Mouse (Mus musculus) thymus, adult 18-20 months (tissue): Measurements from ENCODE around the gene Vmn1r81.

ENCODE experiments used
- DNase-seq, 2 experiments: peaks; one replicate each; pipeline ENCODE4 v3.0.0; 2022; ENCODE audit warnings: mixed read lengths in 2 of 2

Vmn1r81 gene

GRCm38 (mm10) chr7:12268169-12268568, at the start of gene Vmn1r81:
Gene Vmn1r81, minus strand, starts transcription at chr7:12268269.
- no peak for DNase-seq

- DNase-seq, result no peak
These were observed 32.1 kb upstream of the Vmn1r81 start, which contains the start of gene Vmn1r82 for GRCm38 (mm10) chr7:12300130-12300529. Gene Vmn1r82, plus strand, starts transcription at chr7:12300430.

- DNase-seq, result no peak
These were observed 63.9 kb downstream of the Vmn1r81 start for GRCm38 (mm10) chr7:12204141-12204540.
